Mouse (Mus musculus) myocyte (in vitro differentiated cells): ENCODE measurements around the gene Ephx1. TPM values are rescaled to one million over a fixed set of nuclear protein-coding genes. Genes with fewer than 3 reads are reported as not detected.
"Not testable (repeated sequence)": the region's sequence is repeated elsewhere in the genome, so short reads cannot be mapped to it uniquely, and the experiment has no call there.

Source experiments
- H3K27me3 ChIP-seq: one replicate; pipeline ENCODE4 v1.6.1; 2011; ENCODE audit not compliant: control insufficient read depth, insufficient read depth, insufficient read length
- H3K36me3 ChIP-seq: one replicate; pipeline ENCODE4 v1.6.1; 2011; ENCODE audit not compliant: control insufficient read depth, insufficient read depth
- H3K4me2 ChIP-seq: one replicate; pipeline ENCODE4 v1.6.1; 2011; ENCODE audit warnings: low read depth, control low read depth
- H3K4me3 ChIP-seq: one replicate; pipeline ENCODE4 v1.5.1; 2011; ENCODE audit warnings: mild to moderate bottlenecking, control low read depth, moderate library complexity
- H3K79me2 ChIP-seq: one replicate; pipeline ENCODE4 v1.6.1; 2011; ENCODE audit not compliant: control insufficient read depth, insufficient read depth
- H3ac ChIP-seq: one replicate; pipeline ENCODE4 v1.6.1; 2011; ENCODE audit not compliant: control insufficient read depth, insufficient read length
- CEBPB ChIP-seq: IDR thresholded peaks from 2 replicates; pipeline ENCODE4 v1.6.1; 2011; ENCODE audit warnings: mild to moderate bottlenecking, moderate library complexity; ENCODE audit not compliant: poor library complexity, insufficient read depth, severe bottlenecking
- E2F4 ChIP-seq: IDR thresholded peaks from one replicate; pipeline ENCODE4 v1.6.1; 2011; ENCODE audit warnings: mild to moderate bottlenecking, control low read depth, moderate library complexity; ENCODE audit not compliant: insufficient read depth
- MAX ChIP-seq: IDR thresholded peaks from one replicate; pipeline ENCODE4 v1.6.1; 2011; ENCODE audit warnings: low read depth, mild to moderate bottlenecking, control low read depth
- MYOD1 ChIP-seq, 3 experiments: IDR thresholded peaks; one replicate each; pipeline ENCODE4 v1.6.1; 2011; ENCODE audit warnings: control low read depth in 2 of 3, low read depth in 2 of 3, mild to moderate bottlenecking in 2 of 3, moderate library complexity in 1 of 3; ENCODE audit not compliant: insufficient read length in 2 of 3, control insufficient read depth in 1 of 3
- MYOG ChIP-seq, 3 experiments: IDR thresholded peaks; one replicate each; pipeline ENCODE4 v1.6.1; 2011; ENCODE audit warnings: control low read depth in 2 of 3, low read depth in 2 of 3, mild to moderate bottlenecking in 2 of 3; ENCODE audit not compliant: insufficient read length in 2 of 3, control insufficient read depth in 1 of 3, insufficient read depth in 1 of 3
- POLR2A ChIP-seq: IDR thresholded peaks from one replicate; pipeline ENCODE4 v1.6.1; 2011; ENCODE audit warnings: low read depth, mild to moderate bottlenecking, control low read depth, moderate library complexity; ENCODE audit not compliant: insufficient read length
- POLR2AphosphoS2 ChIP-seq: IDR thresholded peaks from one replicate; pipeline ENCODE4 v1.6.1; 2011; ENCODE audit warnings: low read depth, control low read depth; ENCODE audit not compliant: insufficient read length
- REST ChIP-seq: IDR thresholded peaks from one replicate; pipeline ENCODE4 v1.6.1; 2011; ENCODE audit warnings: mild to moderate bottlenecking, control low read depth, moderate library complexity; ENCODE audit not compliant: insufficient read depth, insufficient read length
- SRF ChIP-seq: IDR thresholded peaks from one replicate; pipeline ENCODE4 v1.6.1; 2011; ENCODE audit warnings: low read depth; ENCODE audit not compliant: control insufficient read depth, insufficient read length
- TCF12 ChIP-seq: IDR thresholded peaks from one replicate; pipeline ENCODE4 v1.6.1; 2011; ENCODE audit warnings: mild to moderate bottlenecking, control low read depth; ENCODE audit not compliant: poor library complexity, insufficient read depth, severe bottlenecking
- TCF3 ChIP-seq: IDR thresholded peaks from one replicate; pipeline ENCODE4 v1.6.1; 2011; ENCODE audit warnings: low read depth, control low read depth; ENCODE audit not compliant: insufficient read length
- USF1 ChIP-seq: IDR thresholded peaks from one replicate; pipeline ENCODE4 v1.6.1; 2011; ENCODE audit warnings: low read depth, mild to moderate bottlenecking, control low read depth, moderate library complexity
- polyA plus RNA-seq: library from polyadenylated mRNA; unstranded; fragments of >200 nt; fragmentation: generic; extraction: Trizol; gene quantifications from one replicate; pipeline ENCODE4 v1.2.1, GENCODE M21; 2012; ENCODE audit warnings: missing spikeins

Gene Ephx1
- polyA plus RNA-seq, 1 experiment: 116 TPM

GRCm38 (mm10) chr1:180990671-180991070 is 30.0 kb downstream of the Ephx1 start:
- no peaks in the 10 kb centered on the region for H3K79me2 ChIP-seq
- no peaks in the 10 kb centered on the region for H3K36me3 ChIP-seq
- H3K4me2 ChIP-seq: no peak overlapping the region
- no peak overlapping the region for H3ac ChIP-seq
- no peaks in the 10 kb centered on the region for H3K27me3 ChIP-seq
- H3K4me3 ChIP-seq: no peak overlapping the region
- TF ChIP-seq REST (no peak), TCF12 (no peak), MAX (no peak), MYOD1 (IDR thresholded peaks at IDR 0.05; ENCODE audit: control insufficient read depth in 1 of 3, insufficient read length in 2 of 3, low read depth in 2 of 3) (no peak), TCF3 (no peak), USF1 (no peak), POLR2A (no peak), E2F4 (no peak), CEBPB (no peak), SRF (no peak), MYOG (IDR thresholded peaks at IDR 0.05; ENCODE audit: control insufficient read depth in 1 of 3, insufficient read depth in 1 of 3, insufficient read length in 2 of 3, low read depth in 2 of 3) (no peak), POLR2AphosphoS2 (no peak)

DNA sequence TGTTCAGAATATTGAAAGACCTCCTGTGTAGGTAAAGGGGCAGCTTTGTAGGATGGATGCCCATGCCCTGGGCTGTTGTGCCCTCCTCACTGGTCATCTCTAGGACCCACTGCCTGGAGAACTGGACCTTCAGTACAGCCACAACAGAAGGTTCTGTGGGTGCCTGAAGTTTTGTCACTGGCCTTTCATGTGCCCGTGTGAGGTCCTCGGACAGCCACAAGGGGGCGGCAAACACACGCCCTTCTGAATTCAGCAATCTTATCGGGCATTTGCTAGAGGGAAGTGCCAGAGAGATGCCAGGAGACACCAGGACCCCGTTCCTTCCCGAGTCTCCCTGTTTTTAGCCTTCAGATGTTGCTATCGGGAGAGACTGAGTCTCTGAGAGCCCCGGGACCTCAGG is 32.9 kb downstream of the Ephx1 start:
- Histone ChIP-seq H3K36me3 (no peaks in the 10 kb centered on the region), H3K4me2 (no peak overlapping the region), H3K4me3 (no peak overlapping the region), H3ac (no peak overlapping the region), H3K79me2 (no peaks in the 10 kb centered on the region), H3K27me3 (no peaks in the 10 kb centered on the region)
- TF ChIP-seq USF1 (no peak), SRF (no peak), CEBPB (no peak), POLR2AphosphoS2 (no peak), TCF12 (no peak), MYOD1 (IDR thresholded peaks at IDR 0.05; ENCODE audit: control insufficient read depth in 1 of 3, insufficient read length in 2 of 3, low read depth in 2 of 3) (no peak), MAX (no peak), E2F4 (no peak), REST (no peak), MYOG (IDR thresholded peaks at IDR 0.05; ENCODE audit: control insufficient read depth in 1 of 3, insufficient read depth in 1 of 3, insufficient read length in 2 of 3, low read depth in 2 of 3) (no peak), POLR2A (no peak), TCF3 (no peak)

DNA sequence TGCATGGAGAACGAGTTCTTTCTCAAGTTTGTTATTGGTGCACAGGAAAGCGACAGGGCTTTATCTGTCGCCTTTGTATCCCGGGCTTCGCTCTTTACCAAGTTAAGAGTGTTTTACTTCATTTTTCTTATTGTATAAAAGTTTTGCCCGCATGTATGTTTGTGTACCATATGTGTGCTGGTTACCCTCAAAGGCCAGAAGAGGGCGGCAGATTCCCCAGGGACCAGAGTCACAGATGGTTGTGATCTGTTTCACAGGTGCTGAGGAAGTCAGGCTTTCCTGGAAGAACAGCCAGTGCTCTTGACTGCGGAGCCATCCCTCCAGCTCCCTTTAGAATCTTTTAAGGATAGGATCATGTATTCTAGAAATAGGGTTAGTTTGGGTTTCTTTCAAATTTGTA is 34.0 kb downstream of the Ephx1 start:
- no peak for TF ChIP-seq MAX
- TF ChIP-seq TCF3: no peak
- no peak for TF ChIP-seq REST
- no peaks in the 10 kb centered on the region for H3K36me3 ChIP-seq

DNA sequence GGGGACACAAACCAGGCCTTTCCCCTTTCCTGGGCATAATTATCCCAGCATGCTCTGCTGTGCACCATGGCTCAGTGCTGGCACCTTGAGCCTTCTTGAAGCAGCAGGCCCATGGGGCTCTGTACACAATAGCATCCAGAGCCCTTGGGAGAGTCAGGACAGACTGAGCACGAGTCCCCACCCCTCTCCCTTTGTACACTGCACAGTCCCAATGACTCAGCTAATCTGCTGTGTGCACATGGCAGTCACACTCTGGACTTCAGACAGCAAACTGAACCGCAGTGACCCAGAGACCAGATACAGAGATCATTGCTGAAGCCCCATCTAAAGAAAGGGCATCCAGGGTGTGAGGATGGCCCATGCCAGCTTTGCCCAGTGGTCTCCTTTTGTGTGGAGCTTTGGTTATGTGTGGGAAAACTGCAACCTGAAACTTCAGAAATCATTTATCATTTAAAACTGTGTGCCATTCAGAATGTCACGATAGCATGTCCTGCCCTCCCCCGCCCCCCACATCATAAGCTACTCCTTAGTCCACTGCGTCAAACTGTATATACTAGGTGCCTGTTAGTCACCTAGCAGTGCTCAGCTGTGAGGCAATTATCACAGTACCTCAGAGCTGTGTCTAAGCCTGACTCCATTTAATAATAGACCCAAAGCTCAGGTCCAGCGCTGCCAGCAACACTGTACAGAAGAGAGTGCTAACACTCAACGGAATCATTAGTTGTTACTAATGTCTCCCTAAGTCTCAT is 39.2 kb downstream of the Ephx1 start:
- not testable (repeated sequence) for H3ac ChIP-seq, H3K4me2 ChIP-seq, H3K4me3 ChIP-seq, H3K79me2 ChIP-seq, H3K36me3 ChIP-seq, H3K27me3 ChIP-seq

More for the DNA sequence above, 34.0 kb downstream of the Ephx1 start:
- no peak overlapping the region for H3ac ChIP-seq
- H3K4me2 ChIP-seq: no peak overlapping the region
- H3K27me3 ChIP-seq: no peaks in the 10 kb centered on the region
- no peak overlapping the region for H3K4me3 ChIP-seq
- no peaks in the 10 kb centered on the region for H3K79me2 ChIP-seq

DNA sequence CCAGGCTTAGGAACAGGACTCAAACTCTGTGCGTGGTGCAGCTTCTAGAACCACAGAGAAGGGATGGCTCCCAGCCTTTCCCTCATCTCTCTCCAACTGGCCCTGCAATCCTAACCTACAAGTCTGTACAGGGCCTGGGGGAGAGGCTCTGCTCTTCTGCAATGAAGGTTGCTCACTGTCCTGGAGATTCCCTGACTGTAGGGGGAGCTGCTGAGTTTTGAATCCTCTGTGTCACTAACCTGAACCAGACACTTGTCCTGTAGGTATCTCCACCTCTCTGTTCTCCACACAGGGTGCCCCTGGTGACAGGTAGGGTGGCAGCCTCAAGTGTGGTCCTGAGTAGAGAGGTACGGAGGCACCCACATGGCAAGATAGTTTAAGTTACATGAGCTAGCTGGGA is 40.2 kb downstream of the Ephx1 start:
- Histone ChIP-seq H3K4me3 (no peak overlapping the region), H3K79me2 (no peaks in the 10 kb centered on the region), H3K36me3 (no peaks in the 10 kb centered on the region), H3ac (no peak overlapping the region), H3K4me2 (no peak overlapping the region), H3K27me3 (no peaks in the 10 kb centered on the region)
- no peak for TF ChIP-seq TCF3
- no peak for TF ChIP-seq MYOG (IDR thresholded peaks at IDR 0.05; ENCODE audit: control insufficient read depth in 1 of 3, insufficient read depth in 1 of 3, insufficient read length in 2 of 3, low read depth in 2 of 3)
- TF ChIP-seq E2F4: no peak
- no peak for TF ChIP-seq POLR2A
- TF ChIP-seq POLR2AphosphoS2: no peak
- TF ChIP-seq CEBPB: no peak
- no peak for TF ChIP-seq USF1
- TF ChIP-seq MAX: no peak
- no peak for TF ChIP-seq REST
- TF ChIP-seq TCF12: no peak
- no peak for TF ChIP-seq SRF
- no peak for TF ChIP-seq MYOD1 (IDR thresholded peaks at IDR 0.05; ENCODE audit: control insufficient read depth in 1 of 3, insufficient read length in 2 of 3, low read depth in 2 of 3)
